Mouse (Mus musculus) midbrain, embryonic 16.5 days (tissue): ENCODE data around the gene Nos1. TPM values are rescaled to one million over a fixed set of nuclear protein-coding genes. Genes with fewer than 3 reads are reported as not detected.

ENCODE experiments used
- ATAC-seq: fragments of 200-750 bp; cut with Nextera tagmentation; 2 replicates; pipeline ENCODE4 v1.8.0; 2017; ENCODE audit warnings: moderate TSS enrichment
- H3K27ac ChIP-seq: fragments of 300-500 bp; sonication (generic); 2 replicates; pipeline ENCODE4 v1.5.1; 2014; ENCODE audit warnings: mild to moderate bottlenecking, low read length, mixed read lengths
- H3K27me3 ChIP-seq: fragments of 300-500 bp; sonication (generic); 2 replicates; pipeline ENCODE4 v1.6.1; 2014; ENCODE audit warnings: low read depth, low read length, mixed read lengths; ENCODE audit not compliant: control insufficient read depth, insufficient read depth
- H3K36me3 ChIP-seq: fragments of 300-500 bp; sonication (generic); 2 replicates; pipeline ENCODE4 v1.6.1; 2014; ENCODE audit warnings: mild to moderate bottlenecking, low read length, moderate library complexity, mixed read lengths; ENCODE audit not compliant: control insufficient read depth, insufficient read depth
- H3K4me1 ChIP-seq: fragments of 300-500 bp; sonication (generic); 2 replicates; pipeline ENCODE4 v1.6.1; 2014; ENCODE audit warnings: mild to moderate bottlenecking, low read length, mixed read lengths; ENCODE audit not compliant: control insufficient read depth, insufficient read depth
- H3K4me2 ChIP-seq: fragments of 300-500 bp; sonication (generic); 2 replicates; pipeline ENCODE4 v1.6.1; 2014; ENCODE audit warnings: mild to moderate bottlenecking, low read length, mixed read lengths
- H3K4me3 ChIP-seq: fragments of 300-500 bp; sonication (generic); 2 replicates; pipeline ENCODE4 v1.5.1; 2014; ENCODE audit warnings: low read depth, mild to moderate bottlenecking, low read length, moderate library complexity, mixed read lengths
- H3K9ac ChIP-seq: fragments of 300-500 bp; sonication (generic); 2 replicates; pipeline ENCODE4 v1.6.1; 2014; ENCODE audit warnings: low read depth, low read length, mixed read lengths
- H3K9me3 ChIP-seq: fragments of 300-500 bp; sonication (generic); replicated peaks from 2 replicates; pipeline ENCODE4 v1.6.1; 2014; ENCODE audit warnings: mild to moderate bottlenecking, low read length, mixed read lengths; ENCODE audit not compliant: control insufficient read depth, poor library complexity, severe bottlenecking
- WGBS: fragments of 180-500 bp; shearing (Covaris S2); extraction: QIAGEN DNeasy Blood & Tissue Kit; methylation state at CpG from one replicate; pipeline ENCODE4 v1.1.7; 2014; 5-methylcytosine and 5-hydroxymethylcytosine counted together
- polyA plus RNA-seq: library from polyadenylated mRNA; unstranded; fragments of >200 nt; fragmentation: Nextera tagmentation; extraction: Ambion mirVana; gene quantifications from 2 replicates; pipeline ENCODE4 v1.2.1, GENCODE M21; 2015

The Nos1 gene
- polyA plus RNA-seq, 1 experiment from 2014 or later = 3.0 TPM

- Histone ChIP-seq H3K27me3 (no peaks in the 10 kb centered on the region), H3K4me3 (no peak overlapping the region), H3K36me3 (no peaks in the 10 kb centered on the region), H3K9me3 (no peaks in the 10 kb centered on the region), H3K9ac (no peak overlapping the region), H3K4me2 (no peak overlapping the region), H3K27ac (no peak overlapping the region), H3K4me1 (peaks cover 13% of the 10 kb centered on the region)
- no peak for ATAC-seq
- WGBS = 13% methylated on average over 9 of the region's 9 CpGs
These were observed 117.4 kb downstream of the Nos1 start for GRCm38 (mm10) chr5:117898055-117898806.

GRCm38 (mm10) chr5:117899361-117899760, 118.5 kb downstream of the Nos1 start:
- ATAC-seq = no peak
- H3K4me3 ChIP-seq = no peak overlapping the region
- no peaks in the 10 kb centered on the region for H3K9me3 ChIP-seq
- no peak overlapping the region for H3K27ac ChIP-seq
- no peak overlapping the region for H3K9ac ChIP-seq
- H3K4me2 ChIP-seq = no peak overlapping the region
- H3K36me3 ChIP-seq = no peaks in the 10 kb centered on the region
- H3K27me3 ChIP-seq = no peaks in the 10 kb centered on the region
- H3K4me1 ChIP-seq = peaks cover 17% of the 10 kb centered on the region
- 85% methylated on average over 10 of the region's 10 CpGs for WGBS

DNA sequence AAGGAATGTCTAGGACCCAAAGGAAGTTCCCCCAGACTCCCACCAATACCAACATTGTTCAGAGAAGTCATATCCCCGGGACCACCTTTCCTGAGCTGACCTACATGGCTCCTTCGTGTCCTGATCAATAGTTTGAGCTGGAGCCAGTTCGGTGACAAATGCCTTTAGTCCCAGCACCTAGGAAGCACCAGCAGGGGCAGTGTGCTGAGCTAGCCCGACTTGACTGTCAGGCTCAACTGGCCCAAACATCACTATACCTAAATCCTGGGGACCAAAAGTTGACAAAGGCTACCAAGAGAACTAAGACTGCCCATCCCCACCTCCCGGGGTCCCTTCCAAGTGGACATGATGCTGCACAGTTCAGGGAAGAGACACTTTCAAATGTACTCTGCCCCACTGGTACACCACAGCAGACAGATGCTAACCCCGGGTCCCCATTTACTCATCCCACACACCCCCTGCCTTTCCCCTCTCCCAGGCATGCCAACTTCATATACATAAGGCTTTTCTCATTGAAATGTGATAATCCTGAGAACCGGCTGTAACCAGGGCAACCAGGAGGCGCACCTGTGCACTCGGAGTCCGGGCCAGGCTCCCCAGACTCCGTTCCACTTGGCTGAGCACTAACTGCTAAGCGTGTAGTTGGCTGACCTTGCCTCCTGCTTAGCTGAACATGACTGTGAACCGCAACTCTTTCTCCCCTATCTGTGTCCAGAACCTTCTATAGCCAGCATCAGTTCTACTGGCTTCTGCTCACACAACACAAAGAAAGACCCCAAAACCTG, 120.3 kb downstream of the Nos1 start:
- Histone ChIP-seq H3K4me2 (no peak overlapping the region), H3K9ac (no peak overlapping the region), H3K36me3 (no peaks in the 10 kb centered on the region), H3K27me3 (no peaks in the 10 kb centered on the region), H3K27ac (no peak overlapping the region), H3K9me3 (no peaks in the 10 kb centered on the region), H3K4me1 (peaks cover 17% of the 10 kb centered on the region), H3K4me3 (no peak overlapping the region)
- WGBS = 10% methylated on average over 13 of the region's 13 CpGs
- no peak for ATAC-seq

DNA sequence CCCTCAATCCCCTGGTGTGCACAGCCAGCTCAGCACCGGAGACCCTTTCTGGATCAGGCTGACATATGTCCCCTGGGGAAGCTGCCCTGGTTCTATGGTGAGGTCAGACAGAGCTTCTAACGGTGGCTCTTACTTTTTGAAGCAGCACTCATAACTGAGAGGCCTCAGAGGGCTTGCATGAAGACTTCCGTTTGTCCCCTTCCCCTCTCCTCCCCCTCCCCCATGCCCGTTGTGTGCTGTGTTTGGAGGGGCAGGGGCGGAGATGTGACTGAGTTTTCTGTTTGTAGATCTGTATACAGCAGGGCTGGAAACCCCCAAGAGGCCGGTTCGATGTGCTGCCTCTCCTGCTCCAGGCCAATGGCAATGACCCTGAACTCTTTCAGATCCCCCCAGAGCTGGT, 122.7 kb downstream of the Nos1 start:
- 25% methylated on average over 7 of the region's 7 CpGs for WGBS
- no peak for ATAC-seq

DNA sequence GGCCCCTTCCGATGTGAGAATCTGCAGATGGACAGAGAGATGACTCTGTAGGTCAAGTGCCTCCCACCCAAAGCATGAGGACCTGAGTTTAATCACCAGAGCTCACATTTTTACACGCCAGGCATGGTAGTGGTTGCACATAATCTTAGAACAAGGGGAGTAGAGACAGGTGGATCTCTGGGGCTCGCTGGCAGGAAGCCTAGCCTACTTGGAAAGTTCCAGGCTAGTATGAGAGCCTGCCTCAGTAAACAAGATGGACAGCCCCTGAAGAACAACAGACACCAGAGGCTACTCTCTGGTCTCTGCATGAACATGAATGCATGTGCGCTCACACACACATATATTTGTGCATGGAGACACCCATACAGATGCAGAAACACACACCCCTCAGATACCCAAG, 124.9 kb downstream of the Nos1 start:
- Histone ChIP-seq H3K4me2 (no peak overlapping the region), H3K27ac (no peak overlapping the region), H3K9me3 (no peaks in the 10 kb centered on the region), H3K4me1 (peaks cover 10% of the 10 kb centered on the region), H3K27me3 (no peaks in the 10 kb centered on the region), H3K36me3 (no peaks in the 10 kb centered on the region), H3K9ac (no peak overlapping the region), H3K4me3 (no peak overlapping the region)
- no peak for ATAC-seq
- 95% methylated on average over 4 of the region's 4 CpGs for WGBS

More for the DNA sequence above, 122.7 kb downstream of the Nos1 start:
- H3K27ac ChIP-seq = no peak overlapping the region
- H3K4me3 ChIP-seq = no peak overlapping the region
- no peaks in the 10 kb centered on the region for H3K27me3 ChIP-seq
- peaks cover 10% of the 10 kb centered on the region for H3K4me1 ChIP-seq
- no peaks in the 10 kb centered on the region for H3K36me3 ChIP-seq
- no peaks in the 10 kb centered on the region for H3K9me3 ChIP-seq
- no peak overlapping the region for H3K9ac ChIP-seq
- no peak overlapping the region for H3K4me2 ChIP-seq

DNA sequence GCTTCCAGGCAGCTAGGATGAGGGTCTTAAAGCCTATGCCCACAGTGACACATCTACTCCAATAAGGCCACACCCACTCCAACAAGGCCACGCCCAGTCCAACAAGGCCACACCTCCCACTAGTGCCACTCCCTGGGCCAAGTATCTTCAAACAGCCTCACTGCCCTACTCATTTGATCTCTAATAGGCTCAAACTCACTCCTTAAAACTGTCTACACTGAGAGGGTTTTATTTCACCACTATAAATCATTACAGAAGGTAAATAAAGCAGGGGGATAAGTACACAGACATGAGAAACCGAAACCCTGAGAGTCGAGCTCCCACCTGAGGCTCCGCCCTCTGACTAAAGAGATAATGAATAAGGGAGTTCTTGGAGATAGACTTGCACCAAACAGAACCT, 128.7 kb downstream of the Nos1 start:
- Histone ChIP-seq H3K9me3 (no peaks in the 10 kb centered on the region), H3K36me3 (no peaks in the 10 kb centered on the region), H3K27me3 (no peaks in the 10 kb centered on the region), H3K4me2 (no peak overlapping the region), H3K27ac (no peak overlapping the region), H3K9ac (no peak overlapping the region), H3K4me3 (no peak overlapping the region), H3K4me1 (no peaks in the 10 kb centered on the region)
- no peak for ATAC-seq
- WGBS = 90% methylated on average over 4 of the region's 4 CpGs

GRCm38 (mm10) chr5:117916349-117916748, 135.5 kb downstream of the Nos1 start:
- H3K27ac ChIP-seq = no peak overlapping the region
- H3K9ac ChIP-seq = no peak overlapping the region
- no peaks in the 10 kb centered on the region for H3K36me3 ChIP-seq
- no peak for ATAC-seq
- no peaks in the 10 kb centered on the region for H3K4me1 ChIP-seq
- H3K4me2 ChIP-seq = no peak overlapping the region
- H3K27me3 ChIP-seq = no peaks in the 10 kb centered on the region
- 90% methylated on average over 5 of the region's 5 CpGs for whole genome bisulfite sequencing
- no peaks in the 10 kb centered on the region for H3K9me3 ChIP-seq
- no peak overlapping the region for H3K4me3 ChIP-seq

GRCm38 (mm10) chr5:117916906-117917305, 136.1 kb downstream of the Nos1 start:
- H3K27me3 ChIP-seq = no peaks in the 10 kb centered on the region
- no peak for ATAC-seq
- H3K4me2 ChIP-seq = no peak overlapping the region
- H3K27ac ChIP-seq = no peak overlapping the region
- H3K4me1 ChIP-seq = no peaks in the 10 kb centered on the region
- no peaks in the 10 kb centered on the region for H3K36me3 ChIP-seq
- no peak overlapping the region for H3K9ac ChIP-seq
- 65% methylated on average over 3 of the region's 3 CpGs for WGBS
- H3K4me3 ChIP-seq = no peak overlapping the region
- no peaks in the 10 kb centered on the region for H3K9me3 ChIP-seq
